Mouse (Mus musculus) retina, postnatal 1 day (tissue): Measurements from ENCODE around the gene Cdca5.
"Not testable (repeated sequence)": the region's sequence is repeated elsewhere in the genome, so short reads cannot be mapped to it uniquely, and the experiment has no call there.

Experiments
- DNase-seq: peaks from one replicate; pipeline ENCODE4 v3.0.0-alpha.2; 2012

Cdca5 gene

DNA sequence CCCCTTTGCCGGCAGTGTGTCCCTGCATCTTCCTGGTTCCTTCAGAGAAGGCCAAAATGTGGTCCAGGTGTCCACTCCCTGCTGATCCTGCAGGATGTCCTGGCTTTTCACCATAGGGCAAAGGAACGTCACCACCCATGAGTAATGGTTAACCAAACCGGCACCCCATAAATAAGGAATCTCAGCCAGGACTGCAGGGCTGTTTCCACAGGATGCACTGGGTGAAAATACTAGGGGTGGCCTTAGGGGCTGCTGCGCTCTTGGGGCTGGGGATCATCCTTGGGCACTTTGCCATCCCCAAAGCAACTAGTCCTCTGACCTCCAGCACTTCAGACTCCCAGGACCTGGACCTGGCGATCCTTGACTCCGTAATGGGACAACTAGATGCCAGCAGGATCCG is 20.8 kb downstream of the Cdca5 start, which contains the start of gene Naaladl1:
TSS of gene Naaladl1 (plus strand) at position 197 of the 400 bp plus-strand sequence.
- DNase-seq = no peak

DNA sequence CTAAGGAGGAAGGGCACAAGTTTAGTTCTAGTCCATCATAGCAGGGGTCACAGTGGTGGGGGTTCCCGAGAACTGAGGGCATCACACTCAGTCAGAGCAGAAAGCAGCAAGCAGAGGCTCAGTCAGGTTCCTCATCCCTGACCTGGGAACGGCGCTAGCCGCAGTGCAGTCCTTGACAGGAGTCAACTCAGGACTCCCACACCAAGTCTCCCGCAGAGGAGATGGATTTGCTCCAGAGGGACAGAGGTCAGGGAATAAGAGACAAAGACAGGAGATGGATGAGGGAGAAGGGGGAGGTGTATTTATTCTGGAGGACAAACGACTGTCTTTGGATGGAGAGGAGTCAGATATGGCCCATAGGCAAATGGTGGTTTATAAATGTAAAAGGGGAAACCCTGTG is 28.3 kb downstream of the Cdca5 start:
- no peak for DNase-seq

DNA sequence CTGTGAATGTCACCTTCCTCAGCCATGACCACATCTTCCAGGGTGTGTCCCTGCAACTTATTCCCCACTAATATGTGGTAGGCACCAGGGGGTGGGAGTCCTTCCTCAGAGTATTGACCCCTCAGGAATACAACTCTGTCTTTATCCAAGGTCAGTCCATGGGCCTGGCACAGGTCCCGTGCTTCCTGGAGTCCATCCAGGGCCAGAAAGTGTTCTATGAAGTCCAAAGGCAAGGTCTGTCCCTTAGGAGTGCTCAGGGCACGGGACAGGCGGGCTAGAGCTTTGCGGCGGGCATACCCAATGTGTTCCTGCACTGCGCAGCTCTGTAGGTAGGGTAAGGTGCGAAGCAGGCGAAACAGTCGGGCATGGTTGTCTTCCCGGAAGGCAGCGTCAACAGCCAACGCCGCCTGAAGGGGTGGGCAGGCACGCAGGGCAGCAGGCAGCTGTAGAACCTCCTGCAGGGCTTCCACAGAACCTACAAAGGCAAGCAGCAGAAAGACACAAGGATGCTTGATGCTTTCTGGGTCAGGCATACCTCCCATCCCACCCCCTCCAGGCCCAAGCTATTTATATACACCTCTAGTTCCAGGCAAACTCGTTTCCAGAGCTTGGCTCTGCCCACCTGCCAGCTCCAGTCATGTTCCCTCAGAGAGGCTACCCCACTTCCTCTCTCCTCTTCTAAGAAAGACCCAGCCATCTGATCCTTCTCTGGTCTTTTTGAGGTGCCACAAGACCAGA is 31.5 kb downstream of the Cdca5 start:
- no peak for DNase-seq

DNA sequence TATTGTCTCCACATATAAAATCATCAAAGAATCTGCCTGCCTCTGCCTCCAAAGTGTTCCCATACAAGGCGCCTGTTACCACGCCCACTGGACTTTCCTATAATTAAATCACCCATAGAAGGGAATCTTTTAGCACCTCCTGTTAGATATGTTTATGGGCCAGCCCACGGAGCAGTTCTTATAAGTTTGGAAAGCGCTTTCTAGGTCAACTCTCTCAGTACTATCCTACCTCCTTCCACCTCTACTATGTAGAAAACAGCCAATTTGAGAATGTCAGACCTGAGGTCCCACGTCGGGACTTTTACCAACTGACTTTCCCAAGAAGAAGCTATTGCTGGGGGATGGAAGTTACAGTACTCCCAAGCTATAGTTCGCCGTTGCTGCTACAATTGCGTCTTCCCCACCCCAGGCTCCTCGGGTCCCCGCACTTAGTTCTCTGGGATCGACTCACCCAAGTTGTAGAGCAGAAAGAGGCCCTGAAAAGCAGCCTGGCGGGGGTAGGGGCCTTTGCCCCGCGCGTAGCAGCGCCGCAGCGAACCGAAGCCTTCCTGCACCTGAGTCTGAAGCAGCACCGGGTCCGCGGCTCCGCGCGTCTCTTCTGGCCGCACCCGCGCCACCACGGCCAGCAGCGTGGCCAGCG is 32.7 kb downstream of the Cdca5 start:
- no peak for DNase-seq

DNA sequence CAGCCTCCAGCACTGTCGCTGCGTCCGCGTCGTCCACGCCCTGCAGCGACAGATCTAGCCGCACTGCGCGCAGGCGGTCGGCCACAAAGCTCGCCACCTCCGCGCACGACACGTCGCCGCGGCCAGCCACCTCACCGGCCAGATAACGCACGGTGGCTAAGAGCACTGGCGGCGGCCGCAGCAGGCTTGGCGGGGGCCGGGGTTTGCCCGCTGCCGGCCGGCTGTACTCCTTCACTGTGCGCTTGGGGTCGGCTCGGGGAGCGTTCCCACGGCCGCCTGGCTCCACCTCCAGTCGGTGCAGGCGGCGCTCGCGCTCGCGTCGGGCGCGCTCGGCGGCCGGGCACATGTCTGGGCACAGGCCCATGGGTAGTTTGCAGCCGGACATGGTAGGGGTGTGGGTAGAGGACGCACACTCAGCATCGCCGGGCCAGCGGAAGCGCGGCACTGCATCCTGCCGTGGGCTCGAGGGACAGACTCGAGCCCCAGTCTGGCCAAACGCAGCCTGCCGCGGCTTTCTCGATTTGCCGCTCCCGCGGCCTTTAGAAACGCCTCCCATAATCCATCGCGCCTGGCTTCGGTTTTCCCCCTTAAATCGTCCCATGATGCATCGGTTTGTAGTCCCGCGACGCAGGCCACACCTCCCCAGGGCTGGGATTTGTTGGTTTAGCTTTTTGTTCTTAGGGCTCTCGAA is 33.3 kb downstream of the Cdca5 start, which contains the start of gene Sac3d1:
TSS of gene Sac3d1 (minus strand) at position 665 of the 691 bp plus-strand sequence.
- DNase-seq = peak; percentile 96

DNA sequence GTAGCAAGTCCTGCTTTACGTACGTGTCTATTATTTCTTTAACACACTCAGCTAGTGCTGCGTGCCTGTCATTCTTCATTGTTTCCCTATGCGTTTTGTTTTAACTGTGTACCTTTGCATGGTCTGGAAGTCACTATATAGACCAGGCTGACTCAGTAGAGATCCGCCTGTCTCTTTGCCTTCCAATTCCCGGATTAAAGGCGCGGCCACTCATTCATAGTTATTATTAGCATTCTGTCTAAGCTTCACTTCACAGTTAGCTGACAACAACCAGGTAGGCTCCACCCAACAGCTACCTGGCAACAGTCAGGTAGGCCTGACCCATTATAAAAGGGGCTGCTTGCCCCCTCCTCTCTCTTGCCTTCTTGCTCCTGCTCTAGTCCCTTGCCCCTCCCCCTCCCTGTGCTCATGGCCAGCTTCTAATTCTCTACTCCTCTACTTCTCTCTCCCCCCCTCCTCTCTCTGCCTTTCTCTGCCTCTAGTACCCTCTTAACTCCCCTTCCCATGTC is 33.9 kb downstream of the Cdca5 start:
- DNase-seq = no peak

DNA sequence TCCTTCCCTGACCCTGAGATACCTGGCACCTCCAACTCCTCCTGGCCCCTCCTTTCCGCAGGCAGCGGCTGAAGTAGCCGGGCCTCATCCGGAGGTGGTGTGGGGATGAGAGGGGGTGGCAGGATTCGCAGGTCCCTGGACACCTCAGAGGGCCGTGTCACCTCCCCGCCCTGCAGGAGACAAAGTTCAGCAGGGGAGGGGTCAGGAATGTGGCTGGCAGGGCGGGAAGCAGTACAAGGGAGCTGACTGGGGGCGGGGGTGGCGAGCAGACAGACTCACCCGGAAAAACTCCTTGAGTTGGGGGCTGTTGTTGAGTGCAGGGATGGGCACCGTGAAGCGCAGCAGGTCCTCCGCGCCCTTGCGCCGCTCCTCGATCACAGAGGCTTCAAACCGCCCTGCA is 37.0 kb downstream of the Cdca5 start:
- DNase-seq = no peak

DNA sequence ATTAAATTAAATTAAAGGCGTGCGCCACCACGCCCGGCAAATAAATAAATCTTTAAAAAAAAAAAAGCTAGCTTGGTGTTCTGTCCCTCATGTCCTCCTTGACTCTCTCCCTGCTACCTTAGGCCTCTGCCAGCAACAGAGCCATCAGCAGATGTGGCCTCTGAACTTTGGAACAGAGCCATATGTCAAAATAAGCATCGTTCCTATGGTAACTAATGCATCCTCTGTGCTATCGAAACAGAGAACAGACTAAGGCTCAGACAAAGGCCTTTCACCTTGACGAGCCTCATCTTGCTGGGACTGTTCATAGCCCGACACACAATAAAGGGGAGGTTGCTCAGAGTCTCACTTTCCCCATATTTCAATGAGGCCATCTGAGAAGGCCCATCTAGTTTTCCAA is 38.5 kb downstream of the Cdca5 start:
- peak; percentile 61 for DNase-seq

DNA sequence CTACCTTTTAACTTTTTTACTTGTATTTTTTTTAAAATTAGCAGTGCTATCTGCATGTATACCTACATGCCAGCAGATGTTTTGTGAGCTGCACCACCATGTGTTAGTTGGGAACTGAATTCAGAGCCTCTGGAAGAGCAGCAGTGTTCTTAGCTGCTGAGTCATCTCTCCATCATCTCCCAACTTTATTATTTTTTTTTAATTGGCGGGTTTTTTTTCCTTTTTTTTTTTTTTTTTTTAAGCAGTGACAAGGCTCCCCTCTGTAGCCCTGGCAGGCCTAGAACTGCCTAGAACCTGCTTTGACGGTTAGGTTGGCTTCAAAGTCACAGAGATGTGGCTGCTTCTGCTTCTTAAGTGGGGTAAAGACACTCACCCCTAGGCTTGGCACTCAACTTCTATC is 40.1 kb downstream of the Cdca5 start:
- no peak for DNase-seq

DNA sequence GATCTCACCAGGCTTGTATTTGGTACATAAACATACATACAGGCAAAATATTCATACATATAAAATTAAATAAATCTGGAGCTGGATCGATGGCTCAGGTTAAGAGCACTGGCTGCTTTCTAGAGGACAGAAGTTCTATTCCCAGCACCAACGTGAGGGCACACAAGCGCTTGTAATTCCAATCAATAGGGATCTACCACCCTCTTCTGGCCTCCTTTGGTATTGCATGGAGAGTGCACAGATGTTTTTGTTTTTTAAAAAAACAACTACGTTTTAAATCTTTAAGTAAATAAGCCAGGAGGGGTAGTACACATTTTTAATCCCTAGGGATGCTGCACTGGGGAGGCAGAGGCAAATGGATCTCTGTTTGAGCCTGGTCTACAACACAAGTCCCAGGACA is 41.5 kb downstream of the Cdca5 start:
- DNase-seq = peak; percentile 73

DNA sequence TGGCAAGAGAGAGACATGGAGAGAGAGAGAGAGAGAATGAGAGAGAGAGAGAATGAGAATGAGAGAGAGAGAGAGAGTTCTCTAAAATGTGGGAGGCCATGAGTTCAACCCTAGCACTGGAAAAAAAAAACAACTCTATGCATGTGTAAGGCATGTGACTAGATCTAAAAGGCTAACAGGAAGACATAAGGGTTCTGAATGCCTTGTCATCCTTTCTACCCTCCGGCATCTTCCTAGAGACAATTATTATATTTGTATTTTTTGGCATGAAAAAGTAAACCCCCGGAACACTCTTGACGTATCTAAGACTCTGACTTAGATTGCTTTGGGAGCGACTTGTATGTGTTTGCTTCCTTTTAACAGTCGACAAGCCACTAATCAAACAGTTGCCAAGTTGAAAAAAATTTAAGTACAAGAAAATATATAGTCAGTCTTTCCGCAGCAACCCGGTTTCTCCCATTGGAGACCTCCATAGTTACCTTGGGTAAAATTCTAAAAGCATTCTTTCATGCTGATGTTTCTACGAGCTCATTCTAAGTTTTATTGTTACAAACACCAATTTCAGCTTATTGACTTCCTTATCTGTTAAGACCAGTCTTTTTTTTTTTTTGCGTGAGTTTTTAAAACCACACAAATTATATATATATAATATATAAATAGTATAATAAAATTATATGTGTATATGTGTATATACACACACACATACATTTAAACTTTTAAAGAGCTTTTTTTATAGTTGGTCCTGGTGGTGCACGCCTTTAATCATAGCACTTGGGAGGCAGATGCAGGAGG is 42.2 kb downstream of the Cdca5 start:
- no peak for DNase-seq

DNA sequence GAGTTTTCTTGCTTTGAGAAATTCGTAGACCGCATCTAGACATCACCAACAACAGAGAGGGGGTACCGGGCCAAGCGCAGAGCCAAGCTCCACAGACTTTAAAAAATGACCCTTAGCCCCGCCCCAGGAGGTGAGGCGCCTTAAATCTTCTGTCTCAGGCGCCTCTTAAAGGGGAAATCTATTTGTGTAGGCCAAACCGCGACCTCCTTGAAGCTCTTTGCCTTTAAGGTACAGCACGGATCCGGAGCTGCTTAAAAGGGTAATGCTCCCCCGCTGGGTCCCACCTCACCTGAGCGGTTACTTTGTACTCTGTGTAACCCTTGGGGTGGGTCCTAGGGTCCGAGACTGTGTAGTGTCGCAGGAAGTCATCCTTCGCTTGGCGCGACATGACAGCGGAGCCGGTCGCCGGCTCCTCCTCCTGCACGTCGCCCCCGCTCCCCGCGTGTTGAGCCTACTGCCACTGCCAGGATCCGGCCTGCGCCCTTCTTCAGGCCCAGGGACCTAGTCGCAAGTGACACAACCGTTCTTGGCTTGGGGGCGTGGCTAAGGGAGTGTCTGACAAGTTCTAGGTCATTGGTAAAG is 43.1 kb downstream of the Cdca5 start, which contains the start of gene Snx15:
TSS of gene Snx15 (minus strand) at position 545 of the 582 bp plus-strand sequence.
- DNase-seq = peak; percentile 97

DNA sequence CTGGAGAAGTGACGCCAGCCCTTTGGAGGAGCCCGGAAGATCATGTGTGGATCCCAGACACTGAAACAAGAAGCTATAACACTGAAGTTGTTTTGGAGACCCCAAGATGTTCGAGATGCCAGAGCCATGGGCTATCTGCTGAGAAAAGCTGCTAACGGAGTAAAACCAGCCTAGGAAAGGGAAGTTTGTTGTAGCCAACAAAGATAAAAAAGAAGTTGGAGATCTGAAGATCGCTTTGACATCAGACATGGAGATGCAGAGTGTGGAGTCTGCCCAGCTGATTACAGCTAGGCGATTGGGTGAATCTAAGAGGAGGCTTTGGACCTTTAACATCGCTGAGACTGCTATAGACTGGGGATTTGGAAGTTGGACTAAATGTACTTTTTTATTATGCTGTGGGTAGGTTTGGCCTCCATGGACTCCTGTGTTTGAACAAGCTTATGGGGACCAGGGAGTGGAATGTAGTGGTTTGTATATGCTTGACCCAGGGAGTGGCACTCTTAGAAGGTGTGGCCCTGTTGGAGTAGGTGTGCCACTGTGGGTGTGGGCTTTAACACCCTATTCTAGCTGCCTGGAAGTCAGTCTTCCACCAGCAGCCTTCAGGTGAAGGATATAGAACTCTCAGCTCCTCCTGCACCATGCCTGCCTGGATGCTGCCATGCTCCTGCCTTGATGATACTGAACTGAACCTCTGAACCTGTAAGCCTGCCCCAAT is 45.8 kb downstream of the Cdca5 start:
- DNase-seq = not testable (repeated sequence)

DNA sequence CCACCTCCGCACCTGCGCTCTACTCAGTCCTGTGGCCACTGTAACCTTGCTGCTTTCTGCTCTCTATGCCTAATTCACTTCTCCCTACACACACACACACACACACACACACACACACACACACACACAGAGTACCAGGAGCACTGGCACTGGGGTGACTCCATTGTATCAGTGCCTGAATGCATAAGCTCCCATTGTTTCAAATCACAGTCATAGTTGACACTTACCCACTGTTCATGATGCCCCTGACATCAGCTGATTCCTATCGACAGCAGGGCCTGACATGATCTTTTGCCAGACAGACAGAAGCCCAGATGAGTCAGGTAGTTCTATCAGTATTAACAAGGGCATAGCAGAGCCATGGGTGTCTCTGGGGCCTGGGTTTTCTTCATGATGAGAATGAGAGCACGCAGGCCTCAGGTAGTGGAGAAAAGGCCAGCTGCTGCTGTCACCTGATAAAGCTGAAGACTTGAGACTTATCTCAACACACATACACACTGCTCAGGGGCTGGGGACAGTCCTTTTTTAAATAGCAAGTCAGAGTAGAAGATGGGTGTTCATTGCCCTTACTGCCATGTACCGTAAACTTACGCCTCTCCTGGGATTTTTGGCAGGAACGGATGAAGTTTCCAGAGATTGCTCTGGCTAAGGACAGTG is 47.5 kb downstream of the Cdca5 start:
- DNase-seq = no peak

DNA sequence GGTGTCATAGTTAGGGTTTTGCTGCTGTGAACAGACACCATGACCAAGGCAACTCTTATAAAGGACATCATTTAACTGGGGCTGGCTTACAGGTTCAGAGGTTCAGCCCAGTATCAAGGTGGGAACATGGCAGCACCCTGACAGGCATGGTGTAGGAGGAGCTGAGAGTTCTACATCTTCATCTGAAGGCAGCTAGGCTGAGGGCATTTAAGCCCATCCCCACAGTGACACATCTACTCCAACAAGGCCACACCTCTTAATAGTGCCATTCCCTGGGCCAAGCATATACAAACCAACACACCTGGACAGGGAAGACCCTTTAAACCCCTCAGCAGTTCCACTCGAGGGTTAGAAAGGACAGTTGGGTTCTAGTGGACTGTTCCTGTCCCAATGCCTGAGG is 48.4 kb downstream of the Cdca5 start:
- not testable (repeated sequence) for DNase-seq

DNA sequence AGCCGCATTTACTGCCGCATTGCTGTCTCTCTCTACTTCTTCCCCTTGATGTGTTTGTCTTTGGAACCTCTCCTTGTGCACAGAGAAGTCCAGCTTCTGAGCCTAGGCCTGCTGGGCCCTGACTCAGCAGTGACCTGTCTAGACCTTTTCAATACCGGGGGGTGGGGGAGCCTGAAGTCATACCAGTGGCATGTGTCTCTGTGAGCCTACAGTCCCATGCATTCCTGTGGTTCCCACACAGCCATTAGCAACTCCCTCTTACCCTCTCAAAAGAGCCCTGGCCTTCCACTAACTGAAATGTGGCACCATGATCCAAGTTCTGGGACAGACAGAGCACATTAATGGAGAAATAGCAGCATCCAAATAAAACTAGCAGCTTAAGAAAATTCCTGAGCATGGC is 51.6 kb downstream of the Cdca5 start:
- no peak for DNase-seq

DNA sequence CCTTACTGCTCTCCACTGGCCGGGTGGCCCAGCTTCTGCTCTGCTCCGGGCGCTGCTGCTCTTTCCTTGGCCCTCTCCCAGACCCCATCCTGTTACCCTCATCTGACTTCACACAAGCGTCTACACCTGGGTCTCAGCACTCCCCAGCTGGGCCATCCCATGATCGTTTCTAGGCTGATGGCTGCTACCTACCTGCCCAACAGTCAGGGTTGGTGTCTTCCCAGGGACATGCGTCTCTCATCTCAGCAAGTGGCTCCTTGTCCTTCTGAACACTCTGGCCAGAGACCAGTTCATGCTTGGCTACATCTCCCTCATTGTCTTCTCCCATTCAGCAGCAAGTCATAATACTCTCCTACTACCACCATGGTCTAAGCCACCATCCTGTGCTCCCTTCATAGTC is 54.9 kb downstream of the Cdca5 start:
- no peak for DNase-seq

DNA sequence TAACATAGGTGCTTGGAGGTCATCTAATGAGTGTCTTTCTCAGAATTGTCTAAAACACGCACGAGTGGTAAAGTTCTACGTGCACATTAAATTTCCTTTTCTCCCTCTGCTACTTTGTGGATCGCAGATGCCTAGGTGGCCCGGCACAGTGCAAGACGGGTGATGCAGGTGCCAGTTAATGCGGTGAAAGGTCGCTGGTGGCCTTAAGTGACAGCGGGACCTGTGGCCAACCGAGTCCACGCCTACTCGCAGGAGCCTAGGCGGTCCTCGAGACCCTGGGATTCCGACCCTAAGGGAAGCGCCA is 55.5 kb downstream of the Cdca5 start:
- DNase-seq = no peak

DNA sequence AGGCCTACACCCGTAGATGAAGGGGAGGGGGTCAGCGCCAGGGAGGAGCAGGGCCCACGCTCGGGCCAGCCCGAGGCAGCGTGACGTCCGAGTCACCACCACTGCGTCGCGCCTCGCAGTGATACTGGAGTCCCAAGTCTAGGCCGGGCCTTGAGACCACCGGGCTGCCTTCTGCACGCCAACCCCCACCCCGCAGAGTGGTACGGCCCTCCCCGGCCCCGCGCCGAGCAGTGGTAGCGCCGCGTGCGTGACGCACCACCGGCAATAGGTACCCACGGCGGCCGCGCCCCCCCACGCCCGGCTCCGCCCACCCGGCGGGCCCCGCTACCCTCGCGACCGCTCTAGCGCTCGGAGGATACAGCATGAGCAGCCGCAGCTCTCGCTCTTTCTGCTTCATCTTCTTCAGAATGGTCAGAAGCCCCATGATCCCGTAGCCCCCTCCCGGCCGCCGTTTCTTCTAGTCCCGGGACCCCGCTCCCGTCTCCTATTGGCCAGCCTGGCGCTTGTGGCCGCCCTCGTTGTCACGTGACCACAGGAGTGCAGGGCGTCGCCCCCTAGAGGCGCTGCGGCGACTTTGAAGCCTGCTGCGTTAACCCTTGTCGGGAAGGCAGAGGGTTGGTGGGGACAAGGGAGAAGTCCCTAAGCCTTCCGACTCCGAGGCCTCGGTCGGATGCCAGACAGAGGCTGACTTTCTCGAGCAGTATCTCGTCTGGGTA is 56.1 kb downstream of the Cdca5 start, which contains the start of gene Batf2:
TSS of gene Batf2 (plus strand) at position 306 of the 716 bp plus-strand sequence.
- DNase-seq = peak; percentile 98

DNA sequence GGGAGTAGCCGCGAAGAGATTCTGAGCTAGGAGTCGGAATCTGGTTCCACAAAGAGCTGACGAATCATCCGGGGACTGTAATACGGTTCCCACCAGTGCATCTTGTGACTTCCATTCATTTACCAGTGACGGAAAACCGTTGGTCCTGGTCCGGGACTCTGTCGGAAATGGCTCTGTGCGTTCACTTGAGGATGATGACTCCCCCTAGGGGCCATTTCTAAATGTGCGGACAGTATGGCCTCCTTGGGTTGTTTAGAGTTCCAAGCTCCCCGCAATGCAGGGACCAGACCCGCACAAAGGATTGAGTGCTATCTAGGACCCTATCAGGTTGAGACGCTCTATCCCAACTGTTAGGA is 56.6 kb downstream of the Cdca5 start, which contains the start of gene Arl2:
TSS of gene Arl2 (minus strand) at position 155 of the 356 bp plus-strand sequence.
- peak; percentile 95 for DNase-seq
